Mouse (Mus musculus) cerebellum, postnatal 14 days (tissue): ENCODE results near the gene Oaz1.

ENCODE experiments used
- DNase-seq, 2 experiments: peaks; one replicate each; pipeline ENCODE4 v3.0.0; 2021; ENCODE audit warnings: mixed read lengths in 2 of 2

The Oaz1 gene

GRCm38 (mm10) chr10:80854913-80855748 is 28.7 kb downstream of the Oaz1 start, which contains the start of the genes Lsm7 and Sppl2b:
TSS of gene Lsm7 (minus strand) at chr10:80855209.
TSS of gene Sppl2b (plus strand) at chr10:80855275.
- DNase-seq = peak; percentile 99

DNA sequence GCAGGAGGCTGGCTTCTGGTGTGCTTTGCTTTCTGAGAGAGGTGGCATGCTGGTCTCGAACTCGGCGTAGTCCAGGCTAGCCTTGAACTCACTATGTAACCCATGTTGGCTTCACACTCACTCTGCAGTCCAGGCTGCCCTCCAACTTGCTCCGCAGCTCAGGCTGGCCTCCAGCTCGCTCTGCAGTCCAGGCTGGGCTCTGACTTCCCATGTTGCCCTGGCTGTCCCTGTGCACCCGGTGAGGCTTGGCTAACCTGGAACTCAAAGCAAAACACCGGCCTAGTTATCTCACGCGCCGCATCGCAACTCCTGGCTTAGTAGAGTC is 29.3 kb downstream of the Oaz1 start:
- DNase-seq = peak; percentile 58 to 61

- no peak for DNase-seq
These were observed 29.8 kb downstream of the Oaz1 start for GRCm38 (mm10) chr10:80856267-80856666.

DNA sequence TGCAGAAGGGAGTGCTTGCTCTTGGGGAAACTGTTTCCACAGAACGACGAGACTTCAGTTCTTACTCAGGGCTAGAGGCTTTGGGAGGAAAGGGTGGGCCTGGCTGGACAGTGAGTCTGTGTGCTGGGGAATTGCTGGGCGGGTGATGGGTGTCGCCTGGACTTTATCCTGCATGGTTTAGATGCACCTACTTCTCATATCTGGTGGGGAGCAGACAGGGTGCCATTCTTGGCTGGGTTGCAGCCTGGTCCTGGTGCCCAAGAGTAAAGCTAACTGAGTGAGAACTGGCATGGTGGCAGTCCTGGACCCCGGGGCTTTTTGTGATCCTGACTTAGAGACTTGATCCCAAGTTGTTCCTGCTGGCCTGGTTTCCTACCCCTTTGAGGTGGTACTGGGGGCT is 30.5 kb downstream of the Oaz1 start:
- DNase-seq = no peak

DNA sequence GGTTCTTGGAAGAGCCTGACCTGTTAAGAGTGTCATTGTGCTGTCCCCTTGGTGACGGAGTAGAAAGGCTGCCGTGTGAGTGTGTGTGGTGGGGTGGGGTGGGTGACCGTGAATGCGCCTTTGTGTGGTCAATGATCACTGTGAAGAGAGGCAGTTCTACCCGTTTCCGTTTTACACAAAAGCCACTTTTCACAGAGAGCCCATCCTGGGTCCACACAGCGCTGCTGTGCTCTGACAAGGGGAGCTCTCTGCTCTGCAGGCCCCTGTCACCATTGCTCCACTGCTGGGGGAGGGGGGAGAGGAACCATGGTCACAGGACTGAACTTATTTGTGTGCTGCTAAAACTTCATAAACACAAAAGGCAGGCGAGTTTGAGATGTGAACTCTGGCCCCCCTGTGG is 30.9 kb downstream of the Oaz1 start:
- no peak for DNase-seq

- no peak for DNase-seq
These were observed 31.4 kb downstream of the Oaz1 start for GRCm38 (mm10) chr10:80857848-80858247.

- no peak for DNase-seq
These were observed 32.0 kb downstream of the Oaz1 start for GRCm38 (mm10) chr10:80858350-80858935.

DNA sequence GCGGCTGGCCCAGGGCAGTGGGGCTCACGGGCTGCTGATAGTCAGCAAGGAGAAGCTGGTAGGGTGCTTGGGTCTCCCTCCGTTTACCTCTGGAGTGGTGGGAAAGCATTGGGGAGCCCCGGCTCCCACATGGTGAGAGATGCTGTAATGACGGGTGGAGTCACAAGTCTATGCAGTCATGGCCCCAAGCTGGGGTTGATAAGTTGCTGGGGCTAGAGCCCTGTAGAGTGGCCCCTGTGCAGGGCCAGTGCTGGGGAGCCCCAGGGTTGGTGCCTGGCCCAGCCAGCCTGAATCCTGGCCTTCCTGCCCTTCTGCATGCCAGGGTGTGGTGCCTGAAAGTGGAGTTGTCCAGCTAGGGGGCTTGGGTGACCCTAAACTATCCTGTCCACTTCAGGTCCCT is 35.8 kb downstream of the Oaz1 start:
- no peak for DNase-seq

DNA sequence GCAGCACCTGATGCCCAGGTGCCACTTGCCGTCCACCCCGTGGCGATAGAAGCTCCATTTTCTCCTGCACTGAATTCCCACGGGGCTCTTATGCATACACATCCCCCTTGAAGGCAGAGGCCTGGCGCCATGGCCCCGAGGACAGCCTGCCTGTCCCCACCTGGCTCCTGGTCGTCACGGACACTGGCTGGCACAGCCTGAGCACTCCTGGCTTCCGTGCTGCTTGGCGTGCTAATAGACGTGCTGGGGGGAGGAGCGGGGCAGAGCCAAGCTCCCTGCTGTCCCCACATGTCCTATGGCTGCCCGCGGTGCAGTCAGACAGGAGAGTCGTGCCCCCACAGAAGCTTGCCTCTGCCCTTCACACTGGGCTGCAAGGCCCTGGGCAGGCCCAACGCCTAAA is 38.0 kb downstream of the Oaz1 start:
- DNase-seq = peak; percentile 75 to 86

GRCm38 (mm10) chr10:80870993-80871392 is 44.5 kb downstream of the Oaz1 start:
- DNase-seq = peak in 1 of 2 experiments; percentile 42

GRCm38 (mm10) chr10:80871581-80871980 is 45.1 kb downstream of the Oaz1 start, which contains the start of gene Tmprss9:
TSS of gene Tmprss9 (plus strand) at chr10:80871848.
- no peak for DNase-seq

GRCm38 (mm10) chr10:80874035-80874434 is 47.6 kb downstream of the Oaz1 start:
- no peak for DNase-seq

GRCm38 (mm10) chr10:80876028-80876427 is 49.6 kb downstream of the Oaz1 start:
- peak; percentile 82 to 84 for DNase-seq

- DNase-seq = no peak
These were observed 50.1 kb downstream of the Oaz1 start for GRCm38 (mm10) chr10:80876594-80876993.
